Mouse (Mus musculus) liver, adult 2 months (tissue): Measurements from ENCODE around the gene Kdm6b. TPM values are rescaled to one million over a fixed set of nuclear protein-coding genes. Genes with fewer than 3 reads are reported as not detected.

ENCODE experiments used
- DNase-seq: peaks from one replicate; pipeline ENCODE4 v3.0.0-alpha.2; 2011; ENCODE audit warnings: low read depth, low spot score; ENCODE audit errors: extremely low read depth
- H3K27ac ChIP-seq: fragments of 200-500 bp; replicated peaks from 2 replicates; pipeline ENCODE4 v1.5.1; 2012; ENCODE audit warnings: low read depth, mild to moderate bottlenecking, control low read depth, inconsistent platforms, low read length; ENCODE audit not compliant: insufficient read depth
- H3K27me3 ChIP-seq: fragments of 200-500 bp; 2 replicates; pipeline ENCODE4 v1.6.1; 2012; ENCODE audit warnings: mild to moderate bottlenecking, moderate library complexity, low read length, inconsistent platforms; ENCODE audit not compliant: control insufficient read depth, insufficient read depth
- H3K36me3 ChIP-seq: fragments of 200-500 bp; 2 replicates; pipeline ENCODE4 v1.6.1; 2012; ENCODE audit warnings: low read length, inconsistent platforms; ENCODE audit not compliant: control insufficient read depth, insufficient read depth
- H3K4me1 ChIP-seq: fragments of 200-500 bp; 2 replicates; pipeline ENCODE4 v1.6.1; 2011; ENCODE audit warnings: low read length; ENCODE audit not compliant: control insufficient read depth, insufficient read depth
- H3K4me3 ChIP-seq: fragments of 200-500 bp; 2 replicates; pipeline ENCODE4 v1.5.1; 2011; ENCODE audit warnings: low read depth, mild to moderate bottlenecking, control low read depth, low read length, moderate library complexity; ENCODE audit not compliant: insufficient read depth
- H3K79me2 ChIP-seq: fragments of 200-500 bp; 2 replicates; pipeline ENCODE4 v1.6.1; 2012; ENCODE audit warnings: inconsistent platforms, mild to moderate bottlenecking, low read length, moderate library complexity; ENCODE audit not compliant: control insufficient read depth, insufficient read depth
- H3K9ac ChIP-seq: fragments of 200-500 bp; 2 replicates; pipeline ENCODE4 v1.6.1; 2012; ENCODE audit warnings: low read depth, mild to moderate bottlenecking, control low read depth, inconsistent platforms, low read length
- CTCF ChIP-seq: fragments of 200-500 bp; IDR thresholded peaks from 2 replicates; pipeline ENCODE4 v1.5.1; 2011; ENCODE audit warnings: low read depth, low read length, control low read depth
- POLR2A ChIP-seq: fragments of 200-500 bp; IDR thresholded peaks from 2 replicates; pipeline ENCODE4 v1.6.1; 2011; ENCODE audit warnings: low read length, control low read depth; ENCODE audit not compliant: insufficient read depth; ENCODE audit errors: extremely low read depth
- WGBS: fragments of 180-500 bp; shearing (Covaris S2); methylation state at CpG from one replicate; pipeline ENCODE4 v1.1.7; 2018; 5-methylcytosine and 5-hydroxymethylcytosine counted together
- polyA plus RNA-seq: library from polyadenylated mRNA; depleted of rRNA; stranded (reverse); fragments of >200 nt; gene quantifications from 2 replicates; pipeline ENCODE4 v1.2.3, GENCODE M21; 2012
- total RNA-seq: library from RNA; depleted of rRNA; stranded (reverse); fragments of >200 nt; gene quantifications from 2 replicates; pipeline ENCODE4 v1.2.3, GENCODE M21; 2014

The Kdm6b gene
- total and polyA plus RNA-seq, 2 experiments = 1.6 to 4.2 TPM

- peaks cover 20% of the 10 kb centered on the region for H3K4me1 ChIP-seq
- H3K27ac ChIP-seq = peak overlapping the region; percentile 86
- DNase-seq = no peak
- no peaks in the 10 kb centered on the region for H3K36me3 ChIP-seq
- peak overlapping the region; percentile 81 for H3K4me3 ChIP-seq
- peaks cover 2% of the 10 kb centered on the region; the same call in 1 of the 2 replicates for H3K79me2 ChIP-seq
- H3K9ac ChIP-seq = peak overlapping the region; percentile 97
- no peak for TF ChIP-seq POLR2A
- no peak for TF ChIP-seq CTCF
- H3K27me3 ChIP-seq = no peaks in the 10 kb centered on the region
- WGBS = under 1% methylated on average over 82 of the region's 106 CpGs
Observed at GRCm38 (mm10) chr11:69368356-69369214, 44.9 kb downstream of the Kdm6b start.

GRCm38 (mm10) chr11:69367616-69368355 lies 45.7 kb downstream of the Kdm6b start:
- Histone ChIP-seq H3K4me1 (peaks cover 22% of the 10 kb centered on the region), H3K4me3 (peak overlapping the region; percentile 81)
- 3% methylated on average over 22 of the region's 22 CpGs for WGBS

GRCm38 (mm10) chr11:69366855-69367615 lies 46.4 kb downstream of the Kdm6b start:
- Histone ChIP-seq H3K4me3 (peak overlapping the region; percentile 13; the same call in 1 of the 2 replicates), H3K27me3 (no peaks in the 10 kb centered on the region), H3K27ac (peak overlapping the region; percentile 84), H3K4me1 (peaks cover 22% of the 10 kb centered on the region), H3K9ac (peak overlapping the region; percentile 62), H3K79me2 (peaks cover 8% of the 10 kb centered on the region; the same call in 1 of the 2 replicates), H3K36me3 (peaks cover 9% of the 10 kb centered on the region; the same call in 1 of the 2 replicates)
- TF ChIP-seq CTCF = no peak
- no peak for TF ChIP-seq POLR2A
- no peak for DNase-seq
- WGBS = 1% methylated on average over 22 of the region's 22 CpGs

More at GRCm38 (mm10) chr11:69367616-69368355, 45.7 kb downstream of the Kdm6b start:
- H3K9ac ChIP-seq = peak overlapping the region; percentile 97
- peaks cover 5% of the 10 kb centered on the region; the same call in 1 of the 2 replicates for H3K79me2 ChIP-seq
- DNase-seq = peak; percentile 53
- H3K36me3 ChIP-seq = peaks cover 3% of the 10 kb centered on the region; the same call in 1 of the 2 replicates
- H3K27me3 ChIP-seq = no peaks in the 10 kb centered on the region
- TF ChIP-seq POLR2A (no peak), CTCF (no peak)
- peak overlapping the region; percentile 84 for H3K27ac ChIP-seq

GRCm38 (mm10) chr11:69366157-69366854 lies 47.2 kb downstream of the Kdm6b start:
- WGBS = 1% methylated on average over 26 of the region's 26 CpGs
- Histone ChIP-seq H3K4me1 (peaks cover 22% of the 10 kb centered on the region), H3K36me3 (peaks cover 14% of the 10 kb centered on the region; the same call in 1 of the 2 replicates), H3K79me2 (peaks cover 8% of the 10 kb centered on the region; the same call in 1 of the 2 replicates), H3K4me3 (peak overlapping the region; percentile 45), H3K9ac (peak overlapping the region; percentile 60), H3K27me3 (no peaks in the 10 kb centered on the region), H3K27ac (peak overlapping the region; percentile 89)
- peak; percentile 90 for DNase-seq
- TF ChIP-seq CTCF (no peak), POLR2A (0 out of 2 replicates have a peak, but pooled peaks have one; percentile 18)

- H3K4me3 ChIP-seq = peak overlapping the region; percentile 45; the same call in 1 of the 2 replicates
- no peaks in the 10 kb centered on the region for H3K27me3 ChIP-seq
- H3K4me1 ChIP-seq = peaks cover 22% of the 10 kb centered on the region
- peak overlapping the region; percentile 60 for H3K9ac ChIP-seq
- peak overlapping the region; percentile 89 for H3K27ac ChIP-seq
- peaks cover 8% of the 10 kb centered on the region; the same call in 1 of the 2 replicates for H3K79me2 ChIP-seq
- TF ChIP-seq CTCF = no peak
- TF ChIP-seq POLR2A = no peak
- 21% methylated on average over 6 of the region's 6 CpGs for WGBS
- no peak for DNase-seq
- peaks cover 19% of the 10 kb centered on the region; the same call in 1 of the 2 replicates for H3K36me3 ChIP-seq
Observed at GRCm38 (mm10) chr11:69365722-69366121, 47.8 kb downstream of the Kdm6b start.
